In genomic region chr11:77442186-77443170, GRCm38 (mm10) we compare ENCODE assay signal across 9 mouse cellular contexts. TPM values are rescaled to one million over a fixed set of nuclear protein-coding genes. Genes with fewer than 3 reads are reported as not detected.
DNase-seq lines count a peak whose midpoint lies in the region; ATAC-seq and TF ChIP-seq lines count a peak whose summit lies in the region.
"Had no signal": no experiment of that assay in that cellular context is flagged by ENCODE, and none has a peak within 500 bp of the region (broad histone marks: within the 10 kb centered on the region; RNA-seq: fewer than 3 reads in every experiment).

No protein-coding gene starts in this region.

- 67% methylated on average over 7 of the region's 7 CpGs for WGBS in heart, embryonic 13.5 days
- WGBS in lung, embryonic 14.5 days = 50% methylated on average over 7 of the region's 7 CpGs
- WGBS in midbrain, postnatal 0 days = 80% methylated on average over 7 of the region's 7 CpGs

- peaks cover 82% of the 10 kb centered on the region for H3K36me3 ChIP-seq in heart, embryonic 13.5 days
- H3K36me3 ChIP-seq in lung, embryonic 14.5 days (ENCODE audit: insufficient read depth) = peaks cover 21% of the 10 kb centered on the region
- H3K36me3 ChIP-seq in midbrain, postnatal 0 days (ENCODE audit: insufficient read depth, low read length) = peaks cover 30% of the 10 kb centered on the region; the same call in 1 of the 2 replicates

- no peak for TF ChIP-seq CTCF in lung, embryonic 14.5 days (IDR thresholded peaks at IDR 0.05; ENCODE audit: low read depth)
- no peak for TF ChIP-seq CTCF in midbrain, postnatal 0 days (IDR thresholded peaks at IDR 0.05)

- ATAC-seq in heart, embryonic 13.5 days (ENCODE audit: extremely low read depth, insufficient number of reproducible peaks, low FRiP score, low TSS enrichment) = no peak
- peak; percentile 55; the same call in 1 of the 2 replicates for ATAC-seq in lung, embryonic 14.5 days (ENCODE audit: insufficient read depth)
- ATAC-seq in midbrain, postnatal 0 days (ENCODE audit: low FRiP score) = no peak

- H3K4me2 ChIP-seq in heart, embryonic 13.5 days = no peak overlapping the region
- H3K4me2 ChIP-seq in lung, embryonic 14.5 days = no peak overlapping the region
- no peak overlapping the region for H3K4me2 ChIP-seq in midbrain, postnatal 0 days (ENCODE audit: low read depth, low read length, poor library complexity, severe bottlenecking)
- H3K4me2 ChIP-seq: limb, embryonic 13.5 days had no signal

- H3K4me3 ChIP-seq in heart, embryonic 13.5 days = no peak overlapping the region
- H3K4me3 ChIP-seq in lung, embryonic 14.5 days (ENCODE audit: low read depth, low read length) = no peak overlapping the region
- no peak overlapping the region for H3K4me3 ChIP-seq in midbrain, postnatal 0 days (ENCODE audit: low read depth, low read length)
- H3K4me3 ChIP-seq: limb, embryonic 13.5 days had no signal

- peak overlapping the region; percentile 46 for H3K27ac ChIP-seq in heart, embryonic 13.5 days (replicated peaks)
- H3K27ac ChIP-seq in lung, embryonic 14.5 days (ENCODE audit: low read depth) = peak overlapping the region; percentile 44
- H3K27ac ChIP-seq in midbrain, postnatal 0 days (ENCODE audit: low read depth, low read length) = no peak overlapping the region
- H3K27ac ChIP-seq: limb, embryonic 13.5 days had no signal

- H3K9ac ChIP-seq in heart, embryonic 13.5 days = no peak overlapping the region
- no peak overlapping the region for H3K9ac ChIP-seq in lung, embryonic 14.5 days
- H3K9ac ChIP-seq in midbrain, postnatal 0 days (replicated peaks; ENCODE audit: low read length, poor library complexity, severe bottlenecking) = no peak overlapping the region
- H3K9ac ChIP-seq: limb, embryonic 13.5 days had no signal

- H3K27me3 ChIP-seq in heart, embryonic 13.5 days (replicated peaks) = no peaks in the 10 kb centered on the region
- H3K27me3 ChIP-seq in lung, embryonic 14.5 days (ENCODE audit: insufficient read depth, low read length) = no peaks in the 10 kb centered on the region
- no peaks in the 10 kb centered on the region for H3K27me3 ChIP-seq in midbrain, postnatal 0 days (ENCODE audit: insufficient read depth, low read length)
- H3K27me3 ChIP-seq: limb, embryonic 13.5 days had no signal

- peaks cover 61% of the 10 kb centered on the region for H3K4me1 ChIP-seq in heart, embryonic 13.5 days
- H3K4me1 ChIP-seq in lung, embryonic 14.5 days (ENCODE audit: insufficient read depth) = peaks cover 3% of the 10 kb centered on the region; the same call in 1 of the 2 replicates
- H3K4me1 ChIP-seq in midbrain, postnatal 0 days (ENCODE audit: insufficient read depth, low read length) = no peaks in the 10 kb centered on the region
- H3K4me1 ChIP-seq: limb, embryonic 13.5 days had no signal

- no peaks in the 10 kb centered on the region for H3K9me3 ChIP-seq in heart, embryonic 13.5 days
- no peaks in the 10 kb centered on the region for H3K9me3 ChIP-seq in lung, embryonic 14.5 days (ENCODE audit: low read depth, low read length)
- H3K9me3 ChIP-seq in midbrain, postnatal 0 days (ENCODE audit: low read length) = no peaks in the 10 kb centered on the region
- H3K9me3 ChIP-seq: limb, embryonic 13.5 days had no signal

- peak; percentile 44 for DNase-seq in adrenal gland, adult 2 months
- DNase-seq in adrenal gland, adult 8-10 months = no peak
- DNase-seq in NIH3T3 (ENCODE audit: low read depth) = peak; percentile 86
- peak; percentile 75 for DNase-seq in lung, embryonic 14.5 days
- DNase-seq in midbrain, postnatal 0 days (ENCODE audit: low spot score) = no peak
- no peak for DNase-seq in embryo, embryonic 10 days (ENCODE audit: low spot score)
- DNase-seq in ovary, postnatal 36 days (ENCODE audit: low spot score) = no peak

RNA-seq across cellular contexts. Expression of gene Coro6, which starts 19.7 kb away (rescaled TPM):
- total RNA-seq in adrenal gland, adult 2 months (2021) = 1 to 10 TPM; 1.3 to 2.0 TPM
- polyA plus RNA-seq in adrenal gland, adult 2 months (2012; rRNA removed) = 6.0 and 9.2 TPM in 2 replicates
- total RNA-seq in adrenal gland, adult 8-10 months (2022) = 1 to 10 TPM in 3 of 4 experiments, under 1 TPM in 1; 0.73 to 6.4 (median 3.8) TPM
- 28.8 and 30.1 TPM in 2 replicates for polyA plus RNA-seq in heart, embryonic 13.5 days (2015; fragmentation: Nextera tagmentation; extraction: Ambion mirVana)
- polyA plus RNA-seq in lung, embryonic 14.5 days (2014; fragmentation: Nextera tagmentation; extraction: Ambion mirVana) = 0.22 and 0.99 TPM in 2 replicates
- 1.1 and 2.2 TPM in 2 replicates for total RNA-seq in midbrain, postnatal 0 days (2014; rRNA removed)
- 0.65 and 0.70 TPM in 2 replicates for polyA plus RNA-seq in midbrain, postnatal 0 days (2015; fragmentation: Nextera tagmentation; extraction: Ambion mirVana)

RNA-seq across cellular contexts. Expression of gene Ankrd13b, which starts 47.0 kb away (rescaled TPM):
- 1 to 10 TPM; 6.0 to 7.3 TPM for total RNA-seq in adrenal gland, adult 2 months (2021)
- polyA plus RNA-seq in adrenal gland, adult 2 months (2012; rRNA removed) = 24.7 and 27.8 TPM in 2 replicates
- 10 to 100 TPM in 2 of 4 experiments, 1 to 10 TPM in 2; 5.7 to 13.6 (median 9.3) TPM for total RNA-seq in adrenal gland, adult 8-10 months (2022)
- polyA plus RNA-seq in heart, embryonic 13.5 days (2015; fragmentation: Nextera tagmentation; extraction: Ambion mirVana) = 2.6 and 3.3 TPM in 2 replicates
- polyA plus RNA-seq in lung, embryonic 14.5 days (2014; fragmentation: Nextera tagmentation; extraction: Ambion mirVana) = 12.1 and 12.9 TPM in 2 replicates
- total RNA-seq in midbrain, postnatal 0 days (2014; rRNA removed) = 70.3 and 75.5 TPM in 2 replicates
- 41.5 and 43.6 TPM in 2 replicates for polyA plus RNA-seq in midbrain, postnatal 0 days (2015; fragmentation: Nextera tagmentation; extraction: Ambion mirVana)

RNA-seq across cellular contexts. Expression of gene Git1, which starts 50.9 kb away (rescaled TPM):
- total RNA-seq in adrenal gland, adult 2 months (2021) = 10 to 100 TPM; 42.1 to 48.8 TPM
- 69.5 and 72.1 TPM in 2 replicates for polyA plus RNA-seq in adrenal gland, adult 2 months (2012; rRNA removed)
- 10 to 100 TPM; 42.1 to 61.0 (median 50.0) TPM for total RNA-seq in adrenal gland, adult 8-10 months (2022)
- polyA plus RNA-seq in heart, embryonic 13.5 days (2015; fragmentation: Nextera tagmentation; extraction: Ambion mirVana) = 7.8 and 7.9 TPM in 2 replicates
- polyA plus RNA-seq in lung, embryonic 14.5 days (2014; fragmentation: Nextera tagmentation; extraction: Ambion mirVana) = 18.4 and 21.1 TPM in 2 replicates
- 111 and 143 TPM in 2 replicates for total RNA-seq in midbrain, postnatal 0 days (2014; rRNA removed)
- 18.5 and 19.6 TPM in 2 replicates for polyA plus RNA-seq in midbrain, postnatal 0 days (2015; fragmentation: Nextera tagmentation; extraction: Ambion mirVana)

Comparison
In these comparisons a context has a peak if more than half of its experiments do, and no peak if none do; other contexts are left out.
1. DNase-seq: peak in adrenal gland, adult 2 months (single experiment), NIH3T3 (single experiment) and lung, embryonic 14.5 days (single experiment); none in adrenal gland, adult 8-10 months (single experiment), midbrain, postnatal 0 days (single experiment), embryo, embryonic 10 days (single experiment) and ovary, postnatal 36 days (single experiment).